In the genomic region with DNA sequence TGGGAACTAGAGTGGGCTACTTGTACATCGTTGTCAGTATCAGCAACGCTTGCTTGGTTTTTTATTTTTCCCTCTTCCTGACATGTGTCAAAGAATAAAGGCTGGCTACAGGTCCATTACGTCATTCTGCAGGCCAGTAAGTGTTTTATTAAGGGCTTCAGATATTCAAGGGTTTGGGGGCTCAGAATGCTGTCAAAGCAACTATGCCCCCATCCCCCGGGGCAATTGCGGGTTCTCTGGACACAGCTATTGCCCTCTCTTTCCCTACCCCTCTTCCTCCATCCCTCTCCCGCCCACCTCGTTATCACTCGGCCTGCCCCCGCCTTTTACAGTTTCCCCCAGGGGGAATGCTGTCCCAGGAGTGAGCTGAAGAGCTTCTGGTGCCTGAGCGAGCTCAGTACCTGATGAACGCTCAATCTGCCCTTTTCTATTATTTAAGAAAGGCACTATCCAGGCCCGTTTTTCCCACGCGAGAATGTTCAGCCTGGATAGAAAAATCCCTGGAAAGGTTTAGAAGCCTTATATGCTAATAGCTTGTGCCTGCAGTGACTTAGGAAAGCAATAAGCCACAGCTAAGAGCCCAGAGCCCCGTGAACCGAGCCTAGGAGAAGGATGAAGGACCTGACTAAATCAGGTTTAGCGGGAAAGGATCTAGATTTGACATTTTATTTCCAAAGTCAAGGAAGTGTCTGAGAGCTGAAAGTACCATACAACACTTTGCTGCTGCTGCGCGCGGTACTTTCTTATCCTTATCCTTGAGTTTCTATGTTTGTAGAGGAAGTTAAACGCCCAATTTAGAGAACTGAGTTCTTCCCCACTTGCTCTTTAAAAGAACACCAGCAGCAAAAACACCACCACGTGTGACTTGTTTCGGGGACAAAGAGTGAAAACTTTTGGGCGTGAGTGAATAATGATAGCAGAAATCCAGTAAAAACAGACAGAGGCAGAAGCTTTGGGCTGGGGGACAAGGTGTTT, we compare ENCODE assay signal across 7 mouse cellular contexts. TPM values are rescaled to one million over a fixed set of nuclear protein-coding genes. Genes with fewer than 3 reads are reported as not detected.
DNase-seq lines count a peak whose midpoint lies in the region; ATAC-seq and TF ChIP-seq lines count a peak whose summit lies in the region.

No protein-coding gene starts in this region.

- no peak overlapping the region for H3K27ac ChIP-seq in bone marrow macrophage, adult 2 months (ENCODE audit: insufficient read depth, low read depth, low read length)
- H3K27ac ChIP-seq in limb, embryonic 13.5 days, result peak overlapping the region; percentile 87

- WGBS in limb, embryonic 13.5 days, result under 1% methylated on average over 24 of the region's 24 CpGs

- TF ChIP-seq CTCF in bone marrow macrophage, adult 2 months (IDR thresholded peaks at IDR 0.05; ENCODE audit: low read depth, low read length), result no peak

- no peaks in the 10 kb centered on the region for H3K36me3 ChIP-seq in limb, embryonic 13.5 days

- H3K4me2 ChIP-seq in limb, embryonic 13.5 days (replicated peaks), result peak overlapping the region; percentile 83

- peak overlapping the region; percentile 64 for H3K4me3 ChIP-seq in bone marrow macrophage, adult 2 months (ENCODE audit: insufficient read depth, low read length)
- H3K4me3 ChIP-seq in limb, embryonic 13.5 days, result peak overlapping the region; percentile 82

- no peak for TF ChIP-seq POLR2A in bone marrow macrophage, adult 2 months (IDR thresholded peaks at IDR 0.05; ENCODE audit: borderline replicate concordance, low read depth, low read length)

- peak overlapping the region; percentile 95 for H3K9ac ChIP-seq in limb, embryonic 13.5 days

- ATAC-seq in limb, embryonic 13.5 days (ENCODE audit: low FRiP score, low read depth), result no peak

- H3K27me3 ChIP-seq in limb, embryonic 13.5 days, result peaks cover 26% of the 10 kb centered on the region

- DNase-seq in B cell, adult 2 months, result peak; percentile 14 to 17
- DNase-seq in heart, adult 8-10 months (ENCODE audit: low spot score), result peak; percentile 21
- DNase-seq in right cerebral cortex, postnatal 25 days, result no peak
- no peak for DNase-seq in frontal cortex, adult 2 months (ENCODE audit: extremely low spot score in 1 of 2, low spot score in 1 of 2)
- no peak for DNase-seq in ovary, postnatal 36 days (ENCODE audit: low spot score)

- H3K4me1 ChIP-seq in bone marrow macrophage, adult 2 months (ENCODE audit: control insufficient read depth, insufficient read depth, low read length), result peaks cover 22% of the 10 kb centered on the region
- peaks cover 49% of the 10 kb centered on the region for H3K4me1 ChIP-seq in limb, embryonic 13.5 days

- no peaks in the 10 kb centered on the region for H3K9me3 ChIP-seq in limb, embryonic 13.5 days

RNA-seq across cellular contexts. Expression of a gene that starts 1.8 kb away (rescaled TPM):
- 22.5 and 26.2 TPM in 2 replicates for polyA plus RNA-seq in bone marrow macrophage, adult 2 months (2012; ENCODE audit: insufficient read depth, insufficient read length, missing spikeins)
- 1 to 10 TPM; 4.5 to 9.9 (median 8.2) TPM for total RNA-seq in heart, adult 8-10 months (2022)
- polyA plus RNA-seq in limb, embryonic 13.5 days (2015; fragmentation: Nextera tagmentation; extraction: Ambion mirVana), result 75.4 and 83.3 TPM in 2 replicates
- polyA plus RNA-seq in frontal cortex, adult 2 months (2012; rRNA removed), result 1.7 and 1.8 TPM in 2 replicates

Comparison
In these comparisons a context has a peak if more than half of its experiments do, and no peak if none do; other contexts are left out.
1. DNase-seq: peak in B cell, adult 2 months (2 of 2) and heart, adult 8-10 months (single experiment); none in right cerebral cortex, postnatal 25 days (single experiment), frontal cortex, adult 2 months (0 of 2) and ovary, postnatal 36 days (single experiment).